In the genomic region with DNA sequence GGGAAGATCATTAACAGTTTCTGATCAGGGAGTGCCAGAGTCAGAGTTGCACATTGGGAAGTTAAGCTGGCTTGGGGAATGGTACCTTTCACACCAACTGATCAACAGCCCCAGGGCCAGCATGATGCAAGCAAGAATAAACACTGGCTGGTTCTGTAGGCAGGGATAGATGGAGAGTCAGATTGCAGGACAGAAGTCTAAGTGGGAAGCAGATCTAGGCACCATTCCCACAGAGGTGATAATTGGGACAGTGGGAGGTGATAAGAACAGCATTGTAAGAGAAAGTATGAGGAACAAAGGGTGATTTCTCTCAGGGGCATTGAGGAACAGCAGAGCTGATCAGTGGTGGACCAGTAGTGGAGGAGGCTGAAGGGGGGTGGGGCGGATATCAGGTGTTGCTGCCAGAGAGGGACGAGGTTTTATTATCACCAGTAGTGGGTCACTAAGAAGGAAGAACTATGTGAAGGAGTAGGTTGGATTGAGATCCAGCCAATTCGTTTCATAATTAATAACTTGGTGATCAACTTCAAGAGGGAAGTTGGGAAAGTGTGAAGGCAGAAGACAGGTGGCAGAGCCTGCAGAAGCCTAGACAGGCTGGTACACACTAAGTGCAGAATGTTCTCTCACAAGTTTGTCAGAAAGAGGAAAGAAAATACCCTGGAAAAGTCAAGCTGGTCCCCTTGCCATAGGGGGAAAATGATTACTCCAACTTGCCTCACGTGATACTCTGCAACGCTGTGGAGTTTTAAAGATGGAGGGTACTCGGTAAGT, we compare ENCODE assay signal across 18 mouse cellular contexts.
DNase-seq lines count a peak whose midpoint lies in the region.
"Had no signal": no experiment of that assay in that cellular context is flagged by ENCODE, and none has a peak within 500 bp of the region (broad histone marks: within the 10 kb centered on the region; RNA-seq: fewer than 3 reads in every experiment).

No protein-coding gene starts in this region.

- peak; percentile 32 for DNase-seq in layer of hippocampus, adult 11-12 months (ENCODE audit: low spot score)
- no peak for DNase-seq in layer of hippocampus, postnatal 10 days (ENCODE audit: low spot score in 2 of 2)
- peak; percentile 66 for DNase-seq in right cerebral cortex, adult 18-20 months
- DNase-seq in right cerebral cortex, postnatal 10 days (ENCODE audit: low spot score in 2 of 2) = no peak
- peak; percentile 9 for DNase-seq in gonadal fat pad, adult 2 months (ENCODE audit: low read depth)
- peak; percentile 61 for DNase-seq in telencephalon, adult 2 months (ENCODE audit: low read depth, low spot score)
- DNase-seq in heart, adult 8-10 months (ENCODE audit: low spot score) = no peak
- DNase-seq: adrenal gland, postnatal 25 days; cerebellum, adult 2 months; gastrocnemius, postnatal 14 days; heart, adult 11 months; heart, postnatal 36 days; kidney, adult 9 months; kidney, postnatal 10 days; liver; lung, adult 2 months; lung, postnatal 10 days; thymus, postnatal 14 days had no signal

Comparison
In these comparisons a context has a peak if more than half of its experiments do, and no peak if none do; other contexts are left out.
1. DNase-seq: peak in layer of hippocampus, adult 11-12 months (single experiment), right cerebral cortex, adult 18-20 months (single experiment), gonadal fat pad, adult 2 months (single experiment) and telencephalon, adult 2 months (single experiment); none in layer of hippocampus, postnatal 10 days (0 of 2), right cerebral cortex, postnatal 10 days (0 of 2) and heart, adult 8-10 months (single experiment).